Mouse (Mus musculus) mature B cell (primary cell): ENCODE measurements around the gene Olfr247.
"Not testable (repeated sequence)": the region's sequence is repeated elsewhere in the genome, so short reads cannot be mapped to it uniquely, and the experiment has no call there.

Experiments used
- in situ Hi-C: fragments of 300-500 bp; cut with MboI; formaldehyde crosslinking; loops from 2 replicates; pipeline ENCODE4 v1.14.3; 2019

The Olfr247 gene

DNA sequence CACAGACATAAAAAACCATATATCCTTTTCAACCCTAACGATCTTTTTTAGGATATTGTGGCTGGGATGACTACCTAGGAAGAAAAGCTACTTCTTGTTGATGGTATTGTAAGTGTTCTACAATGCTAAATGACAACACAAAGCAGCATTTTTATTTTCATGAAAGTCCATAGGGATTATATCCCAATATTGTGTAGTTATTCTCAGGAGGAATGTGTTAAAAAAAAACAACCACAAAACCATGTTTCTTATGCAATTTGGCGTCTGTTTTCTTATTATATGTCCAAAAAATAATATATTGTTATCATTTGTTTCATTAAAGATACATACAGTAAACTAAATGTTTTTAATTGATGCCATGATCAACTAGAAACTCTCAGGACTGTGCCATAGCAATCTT lies at the start of gene Olfr247:
Gene Olfr247, minus strand, starts transcription at position 101 of the 400 bp plus-strand sequence.
- in situ Hi-C loops, result not testable (repeated sequence)

DNA sequence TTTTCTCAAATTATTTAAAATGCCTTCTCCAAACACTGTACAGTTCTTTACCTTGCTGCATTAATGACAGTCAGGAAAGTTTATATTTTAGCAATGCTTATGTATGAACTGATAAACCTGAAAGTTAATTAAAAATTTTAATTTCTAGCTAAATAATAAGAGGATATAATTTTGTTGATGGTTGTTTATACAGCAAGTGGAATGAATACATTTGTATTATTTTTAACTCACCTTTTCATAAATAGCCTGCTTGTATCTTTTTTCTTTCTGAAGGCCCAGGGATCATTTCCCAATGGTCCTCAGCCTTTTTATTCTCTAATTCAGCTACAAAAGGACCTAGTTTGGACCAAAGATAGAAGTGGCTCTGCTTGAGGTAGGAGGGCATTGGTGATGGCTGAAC lies 36.4 kb upstream of the Olfr247 start, which contains the start of gene Olfr820:
Gene Olfr820, plus strand, starts transcription at position 301 of the 400 bp plus-strand sequence.
- in situ Hi-C loops, result no loop called here

GRCm38 (mm10) chr10:130005366-130005765 lies 29.4 kb upstream of the Olfr247 start:
- in situ Hi-C loops, result not testable (repeated sequence)

GRCm38 (mm10) chr10:130004104-130004503 lies 28.2 kb upstream of the Olfr247 start:
- in situ Hi-C loops, result not testable (repeated sequence)

GRCm38 (mm10) chr10:129984962-129985361 lies 9.0 kb upstream of the Olfr247 start, which contains the start of gene Gm10310:
Gene Gm10310 (minus strand): TSS chr10:129985062.
- in situ Hi-C loops, result not testable (repeated sequence)

DNA sequence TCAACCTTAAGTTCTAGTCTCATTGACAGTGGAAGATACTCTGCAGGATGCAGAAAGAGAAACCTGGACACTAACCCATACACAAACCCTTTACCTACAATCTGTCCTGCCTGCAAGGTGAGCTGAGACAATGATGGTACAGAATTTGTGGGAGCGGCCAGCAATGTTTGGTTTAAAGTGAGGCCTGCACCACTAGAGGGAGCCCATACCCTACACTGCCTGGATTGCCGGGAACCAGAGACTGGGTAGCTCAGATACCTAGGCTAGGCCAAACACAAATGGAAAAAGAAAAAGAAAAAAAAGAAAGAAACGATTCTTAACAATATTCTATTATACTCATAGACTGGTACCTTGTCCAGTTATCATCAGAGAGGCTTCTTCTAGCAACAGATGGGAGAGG lies 5.9 kb upstream of the Olfr247 start:
- in situ Hi-C loops, result not testable (repeated sequence)

GRCm38 (mm10) chr10:129972994-129973393 lies 2.9 kb downstream of the Olfr247 start:
- in situ Hi-C loops, result not testable (repeated sequence)

DNA sequence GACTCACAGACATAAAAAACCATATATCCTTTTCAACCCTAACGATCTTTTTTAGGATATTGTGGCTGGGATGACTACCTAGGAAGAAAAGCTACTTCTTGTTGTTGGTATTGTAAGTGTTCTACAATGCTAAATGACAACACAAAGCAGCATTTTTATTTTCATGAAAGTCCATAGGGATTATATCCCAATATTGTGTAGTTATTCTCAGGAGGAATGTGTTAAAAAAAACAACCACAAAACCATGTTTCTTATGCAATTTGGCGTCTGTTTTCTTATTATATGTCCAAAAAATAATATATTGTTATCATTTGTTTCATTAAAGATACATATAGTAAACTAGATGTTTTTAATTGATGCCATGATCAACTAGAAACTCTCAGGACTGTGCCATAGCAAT lies 8.8 kb downstream of the Olfr247 start, which contains the start of gene Olfr819:
Gene Olfr819, minus strand, starts transcription at position 101 of the 400 bp plus-strand sequence.
- in situ Hi-C loops, result not testable (repeated sequence)

DNA sequence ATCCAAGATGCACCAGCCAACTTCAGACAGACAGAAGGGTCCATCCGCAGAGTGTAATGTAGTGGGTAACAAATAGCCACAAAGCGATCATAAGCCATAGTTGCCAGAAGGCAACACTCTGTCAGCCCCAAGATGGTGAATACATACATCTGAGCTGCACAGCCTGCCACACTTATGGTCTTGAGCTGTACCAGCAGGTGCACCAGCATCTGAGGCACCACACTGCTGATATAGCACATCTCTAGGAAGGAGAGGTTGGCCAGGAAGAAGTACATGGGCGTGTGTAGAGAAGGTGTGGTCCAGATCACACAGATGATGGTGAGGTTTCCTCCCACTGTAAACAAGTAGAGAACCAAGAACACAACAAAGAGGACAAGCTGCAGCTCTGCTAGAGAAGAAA lies 9.7 kb downstream of the Olfr247 start:
- in situ Hi-C loops, result not testable (repeated sequence)

GRCm38 (mm10) chr10:129949000-129949399 lies 26.9 kb downstream of the Olfr247 start, which contains the start of gene Olfr818:
Gene Olfr818 (minus strand): TSS chr10:129949100.
- in situ Hi-C loops, result no loop called here
